Mouse (Mus musculus) lung, embryonic 14.5 days (tissue): ENCODE data around the gene Tspan32. TPM values are rescaled to one million over a fixed set of nuclear protein-coding genes. Genes with fewer than 3 reads are reported as not detected.

Source experiments
- ATAC-seq: fragments of 200-750 bp; cut with Nextera tagmentation; 2 replicates; pipeline ENCODE4 v1.8.0; 2017; ENCODE audit warnings: mild to moderate bottlenecking, moderate TSS enrichment, moderate library complexity; ENCODE audit not compliant: insufficient read depth
- DNase-seq: peaks from one replicate; pipeline ENCODE4 v3.0.0-alpha.2; 2015
- H3K27ac ChIP-seq: fragments of 300-500 bp; sonication (generic); 2 replicates; pipeline ENCODE4 v1.5.1; 2014; ENCODE audit warnings: low read depth, mild to moderate bottlenecking, moderate library complexity
- H3K27me3 ChIP-seq: fragments of 300-500 bp; sonication (generic); 2 replicates; pipeline ENCODE4 v1.6.1; 2014; ENCODE audit warnings: low read length, control low read depth; ENCODE audit not compliant: insufficient read depth
- H3K36me3 ChIP-seq: fragments of 300-500 bp; sonication (generic); 2 replicates; pipeline ENCODE4 v1.6.1; 2014; ENCODE audit warnings: control low read depth; ENCODE audit not compliant: insufficient read depth
- H3K4me1 ChIP-seq: fragments of 300-500 bp; sonication (generic); 2 replicates; pipeline ENCODE4 v1.6.1; 2014; ENCODE audit warnings: antibody characterized with exemption, control low read depth; ENCODE audit not compliant: insufficient read depth
- H3K4me2 ChIP-seq: fragments of 300-500 bp; sonication (generic); 2 replicates; pipeline ENCODE4 v1.6.1; 2014; ENCODE audit warnings: mild to moderate bottlenecking
- H3K4me3 ChIP-seq: fragments of 300-500 bp; sonication (generic); 2 replicates; pipeline ENCODE4 v1.5.1; 2014; ENCODE audit warnings: low read depth, low read length
- H3K9ac ChIP-seq: fragments of 300-500 bp; sonication (generic); 2 replicates; pipeline ENCODE4 v1.6.1; 2014
- H3K9me3 ChIP-seq: fragments of 300-500 bp; sonication (generic); 2 replicates; pipeline ENCODE4 v1.6.1; 2016; ENCODE audit warnings: low read depth, low read length, control low read depth
- CTCF ChIP-seq: IDR thresholded peaks from 2 replicates; pipeline ENCODE4 v1.5.1; 2016; ENCODE audit warnings: antibody characterized with exemption, low read depth
- WGBS: fragments of 180-500 bp; shearing (Covaris S2); extraction: QIAGEN DNeasy Blood & Tissue Kit; methylation state at CpG from one replicate; pipeline ENCODE4 v1.1.7; 2014; 5-methylcytosine and 5-hydroxymethylcytosine counted together
- polyA plus RNA-seq: library from polyadenylated mRNA; unstranded; fragments of >200 nt; fragmentation: Nextera tagmentation; extraction: Ambion mirVana; gene quantifications from 2 replicates; pipeline ENCODE4 v1.2.1, GENCODE M21; 2014

Gene Tspan32
- polyA plus RNA-seq, 1 experiment from 2014 or later = 2.1 TPM

DNA sequence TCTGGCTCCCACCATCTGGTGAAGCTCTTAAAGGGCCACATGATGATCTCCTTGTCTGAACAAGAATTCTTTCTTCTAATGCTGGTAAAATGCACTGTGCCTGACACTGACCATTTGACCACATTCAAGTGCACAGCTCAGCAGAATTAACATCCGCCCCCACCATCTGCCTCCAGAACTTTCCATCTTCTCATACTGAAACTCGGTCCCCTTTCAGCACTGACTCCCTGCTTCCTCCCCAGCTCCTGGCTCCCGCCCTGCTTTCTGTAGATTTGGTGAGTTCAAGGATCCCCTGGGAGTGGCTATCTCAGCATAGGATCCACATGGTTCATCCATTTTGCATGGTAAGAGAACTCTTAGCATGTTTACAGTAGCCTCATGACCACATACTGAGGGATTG is 15.9 kb downstream of the Tspan32 start:
- WGBS = 74% methylated on average over 3 of the region's 3 CpGs
- H3K4me3 ChIP-seq = no peak overlapping the region
- no peaks in the 10 kb centered on the region for H3K36me3 ChIP-seq
- DNase-seq = no peak
- peaks cover 12% of the 10 kb centered on the region for H3K4me1 ChIP-seq
- H3K9ac ChIP-seq = no peak overlapping the region
- no peaks in the 10 kb centered on the region for H3K27me3 ChIP-seq
- no peak for ATAC-seq
- no peak for TF ChIP-seq CTCF
- H3K4me2 ChIP-seq = no peak overlapping the region
- H3K9me3 ChIP-seq = no peaks in the 10 kb centered on the region
- no peak overlapping the region for H3K27ac ChIP-seq

DNA sequence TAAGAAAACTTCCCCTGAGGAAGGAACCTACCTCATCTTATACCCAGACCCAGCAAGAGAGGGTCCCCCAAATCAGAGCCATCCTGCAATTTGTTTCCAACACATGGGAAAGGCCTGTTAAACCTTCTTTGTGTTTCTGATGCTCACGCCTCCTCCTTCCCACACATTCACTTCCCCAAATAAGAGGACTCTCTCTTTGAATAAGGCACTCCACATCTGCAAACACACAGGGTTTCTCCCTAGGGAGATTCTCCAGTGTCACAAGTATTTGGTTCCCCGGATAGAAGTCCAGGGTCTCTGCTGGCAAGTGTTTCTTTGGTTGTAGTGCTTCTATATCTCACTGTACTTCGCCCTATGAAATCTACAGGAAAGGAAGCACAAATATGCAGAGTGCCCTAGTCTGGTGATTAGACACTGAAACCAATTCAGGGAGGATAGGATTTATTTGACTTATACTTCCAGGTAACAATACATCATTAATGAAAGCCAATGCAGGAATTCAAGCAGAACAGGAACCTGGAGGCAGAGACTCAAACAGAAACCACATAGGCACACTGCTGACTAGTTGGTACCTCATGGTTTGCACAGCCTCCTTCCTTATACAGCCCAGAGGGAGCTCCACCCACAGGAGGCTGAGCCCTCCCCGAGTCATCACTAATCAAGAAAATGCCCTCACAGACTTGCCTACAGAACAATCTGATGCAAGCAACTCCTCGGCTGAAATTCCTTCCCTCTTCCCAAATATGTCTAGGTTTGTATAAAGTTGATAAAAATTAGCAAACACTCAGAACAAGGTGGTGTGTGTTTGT is 16.7 kb downstream of the Tspan32 start:
- Histone ChIP-seq H3K27ac (peak overlapping the region; percentile 22; the same call in 1 of the 2 replicates), H3K4me1 (peaks cover 5% of the 10 kb centered on the region), H3K4me3 (no peak overlapping the region), H3K27me3 (no peaks in the 10 kb centered on the region), H3K9me3 (no peaks in the 10 kb centered on the region), H3K9ac (no peak overlapping the region), H3K36me3 (no peaks in the 10 kb centered on the region), H3K4me2 (no peak overlapping the region)
- DNase-seq (peak; percentile 45), ATAC-seq (peak; percentile 68; the same call in 1 of the 2 replicates)
- WGBS = 47% methylated on average over 5 of the region's 5 CpGs
- TF ChIP-seq CTCF = no peak

DNA sequence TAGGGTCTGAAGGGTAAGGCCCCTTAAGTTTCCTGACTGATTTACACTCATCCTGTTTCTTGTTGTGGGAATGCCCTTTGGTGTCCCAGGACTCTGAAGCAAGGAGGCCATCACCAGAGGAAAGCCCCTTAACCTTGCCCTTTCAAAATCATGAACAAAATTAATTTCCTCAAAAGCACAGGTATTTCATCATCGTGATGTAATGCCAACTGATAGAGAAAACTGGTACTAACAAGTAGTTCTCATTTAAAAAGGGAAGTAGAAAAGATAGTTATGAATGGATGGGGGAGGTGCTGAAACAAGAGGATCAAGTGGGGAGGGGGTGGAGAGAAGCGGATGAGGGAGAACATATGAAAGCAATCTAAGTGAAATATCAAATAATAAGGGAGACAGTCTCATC is 18.7 kb downstream of the Tspan32 start:
- Histone ChIP-seq H3K27me3 (no peaks in the 10 kb centered on the region), H3K4me3 (no peak overlapping the region), H3K9ac (no peak overlapping the region), H3K27ac (no peak overlapping the region), H3K9me3 (no peaks in the 10 kb centered on the region), H3K4me2 (no peak overlapping the region), H3K36me3 (no peaks in the 10 kb centered on the region), H3K4me1 (no peaks in the 10 kb centered on the region)
- WGBS = 86% methylated on average over 2 of the region's 2 CpGs
- no peak for TF ChIP-seq CTCF
- no peak for DNase-seq
- no peak for ATAC-seq

DNA sequence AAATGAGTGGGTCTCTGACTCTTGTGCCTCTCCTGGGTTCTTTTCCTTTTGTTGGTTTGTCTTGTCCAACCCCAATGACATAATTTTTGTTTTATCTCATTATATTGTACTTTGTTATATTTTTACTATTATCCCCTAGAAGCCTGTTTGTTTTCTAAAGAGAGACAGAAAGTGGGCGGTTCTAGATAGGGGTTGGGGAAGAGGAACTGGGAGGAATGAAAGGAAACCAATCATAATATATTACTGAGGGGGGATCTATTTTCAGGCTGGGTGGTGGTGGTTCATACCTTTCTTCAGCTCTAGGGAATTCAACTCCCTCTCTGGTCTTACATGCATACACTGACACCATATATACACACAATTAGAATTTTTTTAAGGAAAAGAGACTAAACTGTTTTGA is 19.4 kb downstream of the Tspan32 start:
- ATAC-seq = no peak
- Histone ChIP-seq H3K9me3 (no peaks in the 10 kb centered on the region), H3K4me1 (no peaks in the 10 kb centered on the region), H3K36me3 (no peaks in the 10 kb centered on the region), H3K4me3 (no peak overlapping the region), H3K4me2 (no peak overlapping the region), H3K27me3 (no peaks in the 10 kb centered on the region), H3K27ac (no peak overlapping the region), H3K9ac (no peak overlapping the region)
- no peak for TF ChIP-seq CTCF
- WGBS = 81% methylated on average over 1 of the region's 1 CpGs
- DNase-seq = no peak

DNA sequence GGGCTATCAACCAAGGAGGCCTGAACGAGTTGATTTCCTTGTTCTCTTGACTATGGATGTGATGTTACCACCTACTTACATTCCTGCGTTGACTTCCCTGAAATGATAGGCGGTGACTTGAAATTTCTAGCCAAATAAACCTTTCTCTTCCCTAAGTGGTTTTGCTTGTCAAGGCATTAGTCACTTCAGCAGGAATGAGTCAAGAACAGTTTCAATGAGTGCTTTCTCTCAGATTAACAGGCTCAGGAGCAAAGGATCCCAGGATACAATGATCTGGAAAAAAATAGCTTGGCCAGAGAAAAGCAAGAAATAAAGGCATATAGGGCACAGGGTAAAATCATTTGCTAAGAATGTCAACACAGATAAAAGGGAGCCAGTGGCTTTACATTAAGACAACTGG is 20.6 kb downstream of the Tspan32 start:
- H3K4me3 ChIP-seq = no peak overlapping the region
- H3K36me3 ChIP-seq = no peaks in the 10 kb centered on the region
- WGBS = 76% methylated on average over 3 of the region's 3 CpGs
- no peaks in the 10 kb centered on the region for H3K9me3 ChIP-seq
- no peak for TF ChIP-seq CTCF
- H3K27me3 ChIP-seq = no peaks in the 10 kb centered on the region
- DNase-seq (no peak), ATAC-seq (no peak)
- H3K9ac ChIP-seq = no peak overlapping the region
- H3K27ac ChIP-seq = no peak overlapping the region
- H3K4me1 ChIP-seq = no peaks in the 10 kb centered on the region
- H3K4me2 ChIP-seq = no peak overlapping the region

DNA sequence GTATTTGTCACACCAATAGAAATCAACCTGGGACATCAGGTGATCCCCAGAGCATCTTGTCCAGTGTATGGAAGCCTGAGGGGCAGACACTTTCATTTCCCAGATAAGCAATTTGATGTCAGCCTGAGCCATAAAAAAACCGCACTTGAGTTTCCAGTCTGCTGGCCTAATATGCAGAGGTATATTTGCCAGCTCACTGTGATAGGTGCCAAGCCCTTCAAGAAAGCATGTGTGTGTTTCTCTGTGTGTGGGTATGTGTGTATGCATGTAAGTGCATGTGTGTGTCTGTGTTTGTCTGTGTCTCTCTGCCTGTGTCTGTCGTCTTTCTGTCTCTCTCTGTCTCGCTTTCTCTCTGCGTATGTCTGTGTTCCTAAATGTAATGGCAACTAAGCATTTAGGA is 22.4 kb downstream of the Tspan32 start:
- Histone ChIP-seq H3K36me3 (no peaks in the 10 kb centered on the region), H3K4me2 (no peak overlapping the region), H3K4me3 (no peak overlapping the region), H3K27me3 (no peaks in the 10 kb centered on the region), H3K9me3 (no peaks in the 10 kb centered on the region), H3K4me1 (no peaks in the 10 kb centered on the region), H3K27ac (no peak overlapping the region), H3K9ac (no peak overlapping the region)
- no peak; the same call in 1 of the 2 replicates for ATAC-seq
- no peak for DNase-seq
- 81% methylated on average over 4 of the region's 4 CpGs for WGBS
- TF ChIP-seq CTCF = no peak

DNA sequence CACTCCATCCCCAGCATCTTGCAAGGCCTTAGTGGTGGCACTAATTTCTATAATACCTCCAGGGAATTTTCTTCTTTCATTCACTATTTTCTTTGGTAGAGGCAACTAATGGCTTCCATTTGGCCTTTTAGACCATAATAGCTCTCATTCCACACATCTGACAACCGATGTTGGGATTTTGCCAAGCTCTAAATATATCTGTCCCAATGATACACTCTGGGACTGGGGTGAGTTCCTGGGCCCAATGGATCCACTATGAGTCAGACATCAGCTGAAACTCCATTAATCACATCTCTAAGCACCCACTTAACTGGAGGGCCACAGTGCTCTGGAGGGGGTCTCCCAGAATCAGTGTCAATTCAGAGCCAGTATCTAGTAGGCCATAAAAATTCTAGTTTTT is 27.0 kb downstream of the Tspan32 start:
- Histone ChIP-seq H3K27me3 (no peaks in the 10 kb centered on the region), H3K4me1 (no peaks in the 10 kb centered on the region), H3K9me3 (no peaks in the 10 kb centered on the region), H3K4me2 (no peak overlapping the region), H3K4me3 (no peak overlapping the region), H3K36me3 (no peaks in the 10 kb centered on the region), H3K27ac (no peak overlapping the region), H3K9ac (no peak overlapping the region)
- no peak for TF ChIP-seq CTCF
- 58% methylated on average over 1 of the region's 1 CpGs for WGBS
- ATAC-seq = no peak
- DNase-seq = peak; percentile 73
